Mouse (Mus musculus): Measurements from ENCODE around the gene Vat1. TPM values are rescaled to one million over a fixed set of nuclear protein-coding genes. Genes with fewer than 3 reads are reported as not detected.

Vat1 gene
- total RNA-seq, 2 experiments from 2014 or later: 37.9 to 44.5 TPM

Small RNA genes within 50 kb of the gene (microRNA-seq; reads per million reads assigned to microRNA genes)
- gene Mir6929: 0.99 to 2.7 reads per million in 2 experiments

Other genes with a start within 250 kb of the Vat1 start
- gene Ezh1, start 239.8 kb downstream of the Vat1 start, total RNA-seq (2021): 10 to 100 TPM; 55.7 to 62.7 TPM
- 10 to 100 TPM; 31.4 to 37.8 TPM for gene Ramp2, start 220.2 kb downstream of the Vat1 start, total RNA-seq (2021)
- gene Vps25, start 212.5 kb downstream of the Vat1 start, total RNA-seq (2021): 10 to 100 TPM; 56.8 to 65.8 TPM
- gene Wnk4, start 205.7 kb downstream of the Vat1 start, total RNA-seq (2021): 1 to 10 TPM; 7.0 to 8.8 TPM
- gene Cntd1, start 187.2 kb downstream of the Vat1 start, total RNA-seq (2021): under 1 TPM; 0.46 to 0.56 TPM
- 100 to 1,000 TPM; 103 to 112 TPM for gene Coa3, start 187.1 kb downstream of the Vat1 start, total RNA-seq (2021)
- gene Becn1, start 163.9 kb downstream of the Vat1 start, total RNA-seq (2021): 100 to 1,000 TPM; 202 to 214 TPM
- gene Psme3, start 150.0 kb downstream of the Vat1 start, total RNA-seq (2021): 100 to 1,000 TPM; 128 to 131 TPM
- 1 to 10 TPM; 5.4 to 6.9 TPM for gene Aoc2, start 141.2 kb downstream of the Vat1 start, total RNA-seq (2021)
- under 1 TPM; 0.61 to 0.74 TPM for gene Aoc3, start 135.6 kb downstream of the Vat1 start, total RNA-seq (2021)
- gene G6pc, start 98.7 kb downstream of the Vat1 start, total RNA-seq (2021): not detected
- gene Aarsd1, start 48.6 kb downstream of the Vat1 start, total RNA-seq (2021): 10 to 100 TPM; 47.6 to 48.8 TPM
- 1 to 10 TPM; 8.2 to 8.6 TPM for gene Gm27029, start 41.4 kb downstream of the Vat1 start, total RNA-seq (2021)
- 10 to 100 TPM; 40.9 to 46.9 TPM for gene Rundc1, start 41.1 kb downstream of the Vat1 start, total RNA-seq (2021)
- 1 to 10 TPM; 4.1 to 4.5 TPM for gene Ptges3l, start 40.9 kb downstream of the Vat1 start, total RNA-seq (2021)
- gene Rpl27, start 23.9 kb downstream of the Vat1 start, total RNA-seq (2021): 10 to 100 TPM; 51.0 to 52.1 TPM
- 1 to 10 TPM; 2.6 to 3.2 TPM for gene Ifi35, start 17.8 kb downstream of the Vat1 start, total RNA-seq (2021)
- 100 to 1,000 TPM; 158 to 161 TPM for gene Rnd2, start 1.2 kb downstream of the Vat1 start, total RNA-seq (2021)
- 1 to 10 TPM in 1 of 2 experiments, under 1 TPM in 1; 0.74 to 1.2 TPM for gene Brca1, start 85.7 kb upstream of the Vat1 start, total RNA-seq (2021)
- 100 to 1,000 TPM; 135 to 198 TPM for gene Nbr1, start 85.9 kb upstream of the Vat1 start, total RNA-seq (2021)
- gene Tmem106a, start 116.0 kb upstream of the Vat1 start, total RNA-seq (2021): 1 to 10 TPM; 1.6 to 2.0 TPM
- gene Gm11634, start 133.0 kb upstream of the Vat1 start, total RNA-seq (2021): not detected
- gene Rdm1, start 161.0 kb upstream of the Vat1 start, total RNA-seq (2021): 10 to 100 TPM in 1 of 2 experiments, 1 to 10 TPM in 1; 9.0 to 11.0 TPM
- 10 to 100 TPM; 34.7 to 37.2 TPM for gene Arl4d, start 199.3 kb upstream of the Vat1 start, total RNA-seq (2021)